In the genomic region with DNA sequence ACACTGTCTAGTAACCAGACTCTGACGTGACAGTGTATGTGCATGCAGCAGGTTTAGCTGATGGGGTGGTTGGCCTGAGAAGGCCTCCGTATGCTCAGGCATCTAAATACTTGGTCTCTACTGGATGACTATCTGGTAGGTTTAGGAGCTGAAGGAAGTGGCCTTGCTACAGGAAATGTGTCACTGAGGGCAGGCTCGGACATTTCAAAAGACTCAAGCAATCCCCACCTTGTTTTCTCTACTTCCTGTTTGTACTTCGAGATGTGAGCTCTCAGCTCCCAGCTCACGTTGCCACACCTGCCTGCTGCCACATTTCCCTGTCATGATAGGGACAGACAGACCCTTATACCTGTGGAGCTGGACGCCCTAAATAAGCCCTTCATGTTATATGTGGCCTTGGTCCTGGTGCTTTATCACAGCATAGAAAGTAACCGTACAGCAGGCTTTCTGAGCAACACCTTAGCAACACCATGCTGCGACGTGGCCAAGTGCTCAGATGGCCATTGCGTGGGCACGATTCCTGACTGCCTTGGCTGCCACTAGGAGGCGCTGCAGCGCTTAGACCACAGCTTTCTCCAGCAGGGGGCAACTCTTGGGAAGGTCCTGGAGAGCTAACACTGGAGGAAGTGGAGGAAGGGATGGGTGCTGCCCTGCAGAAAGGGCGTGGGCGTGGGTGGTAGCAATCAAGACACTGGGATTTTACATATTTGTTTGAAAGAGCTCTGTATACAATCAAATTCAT, we compare ENCODE assay signal across 8 mouse cellular contexts.
DNase-seq lines count a peak whose midpoint lies in the region; ATAC-seq and TF ChIP-seq lines count a peak whose summit lies in the region.

No protein-coding gene starts in this region.

- no peak overlapping the region for H3K4me3 ChIP-seq in layer of hippocampus, adult 2 months
- no peak overlapping the region for H3K4me3 ChIP-seq in liver, embryonic 11.5 days (ENCODE audit: low read depth, low read length)
- H3K4me3 ChIP-seq in testis, adult 2 months (ENCODE audit: control insufficient read depth, low read depth, low read length), result no peak overlapping the region

- H3K4me2 ChIP-seq in liver, embryonic 11.5 days, result no peak overlapping the region

- DNase-seq in adrenal gland, adult (ENCODE audit: inconsistent age in 2 of 2, low spot score in 1 of 2), result peak; percentile 16 to 45
- DNase-seq in adrenal gland, adult 8-10 months, result no peak
- no peak for DNase-seq in layer of hippocampus, adult 2 months (ENCODE audit: low spot score in 2 of 2)
- DNase-seq in layer of hippocampus, adult 18-20 months (ENCODE audit: low spot score in 2 of 2), result no peak
- peak; percentile 34 to 37 for DNase-seq in adrenal gland, postnatal 36 days
- DNase-seq in liver, embryonic 11.5 days (ENCODE audit: low spot score), result no peak
- no peak for DNase-seq in adipocyte (ENCODE audit: low spot score)

- no peak overlapping the region for H3K9ac ChIP-seq in liver, embryonic 11.5 days (ENCODE audit: low read depth, low read length)

- no peak for TF ChIP-seq POLR2A in testis, adult 2 months (IDR thresholded peaks at IDR 0.05; ENCODE audit: control insufficient read depth, low read depth, low read length)

- ATAC-seq in liver, embryonic 11.5 days (replicated peaks; ENCODE audit: low FRiP score), result 0 out of 2 replicates have a peak, but pooled peaks have one; percentile 43

- 45% methylated on average over 15 of the region's 15 CpGs for WGBS in liver, embryonic 11.5 days

- H3K4me1 ChIP-seq in liver, embryonic 11.5 days (replicated peaks; ENCODE audit: control insufficient read depth, insufficient read depth, low read length), result no peaks in the 10 kb centered on the region; the same call in 1 of the 2 replicates
- H3K4me1 ChIP-seq in testis, adult 2 months (ENCODE audit: control insufficient read depth, insufficient read depth, low read length), result peaks cover 6% of the 10 kb centered on the region

- no peaks in the 10 kb centered on the region for H3K9me3 ChIP-seq in liver, embryonic 11.5 days (ENCODE audit: control insufficient read depth, low read length)

- no peaks in the 10 kb centered on the region for H3K27me3 ChIP-seq in liver, embryonic 11.5 days (replicated peaks; ENCODE audit: control insufficient read depth, insufficient read depth, low read length)
- no peaks in the 10 kb centered on the region for H3K27me3 ChIP-seq in testis, adult 2 months (ENCODE audit: control insufficient read depth, insufficient read depth, low read length)

- TF ChIP-seq CTCF in layer of hippocampus, adult 2 months (conservative IDR thresholded peaks at IDR 0.05), result peak; percentile 80
- peak; percentile 98 for TF ChIP-seq CTCF in testis, adult 2 months (IDR thresholded peaks at IDR 0.05; ENCODE audit: control insufficient read depth, insufficient read depth, insufficient replicate concordance, low read depth, low read length)

- no peaks in the 10 kb centered on the region for H3K36me3 ChIP-seq in liver, embryonic 11.5 days (ENCODE audit: control insufficient read depth, insufficient read depth, low read length)
- H3K36me3 ChIP-seq in testis, adult 2 months (ENCODE audit: control insufficient read depth, insufficient read depth, low read length), result no peaks in the 10 kb centered on the region

- H3K27ac ChIP-seq in layer of hippocampus, adult 2 months, result no peak overlapping the region
- no peak overlapping the region for H3K27ac ChIP-seq in liver, embryonic 11.5 days (ENCODE audit: low read depth, low read length)
- no peak overlapping the region for H3K27ac ChIP-seq in testis, adult 2 months (ENCODE audit: control insufficient read depth, insufficient read depth, low read depth, low read length)

Comparison
In these comparisons a context has a peak if more than half of its experiments do, and no peak if none do; other contexts are left out.
1. DNase-seq: peak in adrenal gland, adult (2 of 2) and adrenal gland, postnatal 36 days (2 of 2); none in adrenal gland, adult 8-10 months (single experiment), layer of hippocampus, adult 2 months (0 of 2), layer of hippocampus, adult 18-20 months (0 of 2), liver, embryonic 11.5 days (single experiment) and adipocyte (single experiment).